Mouse (Mus musculus): ENCODE data around the gene Acot8.

DNA sequence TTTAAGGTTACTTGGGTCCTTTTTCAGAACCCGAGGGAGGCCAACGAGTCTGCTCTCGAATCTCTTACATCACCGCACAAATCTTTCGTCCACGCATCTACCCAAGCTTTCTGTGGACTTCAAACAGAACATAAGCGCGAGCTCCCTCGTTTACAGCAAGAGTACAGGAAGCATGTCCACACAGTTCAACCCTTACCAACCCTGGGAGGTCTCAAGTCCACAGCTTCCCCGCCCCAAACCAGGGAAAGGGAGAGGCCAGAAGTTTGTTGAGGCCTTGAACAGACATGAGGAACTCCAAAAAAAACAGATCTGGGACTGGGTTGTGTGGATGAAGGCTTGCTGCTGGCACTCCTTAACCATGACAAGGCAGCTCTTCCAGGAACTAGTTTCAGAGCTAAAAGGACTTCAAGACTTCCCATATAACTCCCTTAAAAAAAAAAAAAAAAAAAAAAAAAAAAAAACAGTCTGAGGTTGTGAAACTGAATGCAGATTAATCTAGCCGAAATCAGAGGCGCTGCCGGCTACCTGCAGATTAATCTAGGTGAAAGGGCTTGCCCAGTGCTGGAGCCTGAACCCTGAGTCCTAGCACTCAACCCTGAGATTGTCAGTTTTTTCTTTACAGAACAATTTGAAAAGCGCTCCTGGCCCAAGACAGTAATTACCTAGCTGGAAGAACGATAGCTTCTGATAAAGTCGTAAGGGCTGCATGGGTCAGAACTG lies 1.3 kb downstream of the Acot8 start:
- TF ChIP-seq HCFC1 (IDR thresholded peaks at IDR 0.05; ENCODE audit: borderline replicate concordance, insufficient read depth, low read length) (no peak), CHD2 (IDR thresholded peaks at IDR 0.05; ENCODE audit: low read depth, low read length) (no peak), MAFK (IDR thresholded peaks at IDR 0.05; ENCODE audit: insufficient read depth, low read depth, low read length) (no peak)

Data from ES-E14 (cell line).